Mouse (Mus musculus): ENCODE data around the gene Sh3glb1.

DNA sequence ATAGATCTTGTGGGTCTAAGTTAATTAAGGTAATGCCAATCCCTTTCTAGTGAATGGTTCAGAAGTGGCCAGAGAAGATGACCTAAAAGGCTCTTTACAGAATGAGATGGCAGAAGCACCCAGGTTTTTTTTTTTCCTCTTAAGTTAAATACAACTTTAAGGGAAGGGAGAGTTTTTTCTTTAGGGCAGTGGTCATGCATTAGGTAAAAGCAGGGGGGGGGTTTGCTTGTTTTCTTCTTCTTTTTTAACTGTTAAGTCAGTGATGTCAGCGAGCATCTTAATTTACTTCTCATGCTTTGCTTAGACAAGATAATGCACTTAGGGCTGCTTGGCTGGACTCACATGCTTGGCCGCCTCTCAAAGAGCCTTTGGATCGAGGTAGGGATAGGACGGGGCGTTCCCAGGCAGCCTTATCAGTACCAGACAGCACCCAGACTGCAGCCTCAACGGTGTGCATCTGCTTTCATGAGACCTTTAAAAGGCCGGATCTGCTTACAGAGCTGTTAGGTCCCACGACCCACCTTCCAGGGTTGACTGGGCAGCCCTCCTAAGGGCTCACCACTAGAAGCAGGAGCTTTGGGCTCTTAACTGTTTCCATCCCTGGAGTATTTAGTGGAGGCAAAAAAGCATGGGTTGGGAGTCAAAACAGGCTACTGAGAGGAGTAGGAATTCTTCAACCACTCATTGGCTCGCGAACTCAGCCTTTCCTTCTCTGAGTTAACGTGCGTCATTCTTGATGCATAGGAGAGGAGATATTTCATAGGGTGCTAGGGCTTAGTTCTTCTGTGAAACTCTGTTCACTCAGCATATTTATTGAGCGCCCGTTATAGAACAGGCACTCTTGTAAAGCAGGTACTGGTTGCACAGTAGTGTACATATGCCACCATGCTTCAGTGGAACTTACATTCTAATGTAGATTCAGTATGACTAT lies 49.9 kb downstream of the Sh3glb1 start:
- TF ChIP-seq CTCF (IDR thresholded peaks at IDR 0.05; ENCODE audit: insufficient read depth, low read depth, low read length), result no peak
- no peak for TF ChIP-seq POLR2A (IDR thresholded peaks at IDR 0.05; ENCODE audit: insufficient read depth, low read depth, low read length)
